Mouse (Mus musculus) embryonic facial prominence, embryonic 12.5 days (tissue): ENCODE measurements at regions not wholly inside any gene's neighbourhood (a gene's known extent, or its start where the extent isn't known, plus 50 kb on each side); places are given as distances from the start of the nearest gene placed in this dataset.

Source experiments
- ATAC-seq: fragments of 200-750 bp; cut with Nextera tagmentation; 2 replicates; pipeline ENCODE4 v1.8.0; 2017; ENCODE audit not compliant: insufficient number of reproducible peaks, insufficient read depth, low FRiP score, low TSS enrichment
- H3K27ac ChIP-seq: fragments of 300-500 bp; sonication (generic); 2 replicates; pipeline ENCODE4 v1.5.1; 2016; ENCODE audit warnings: mild to moderate bottlenecking
- H3K27me3 ChIP-seq: fragments of 300-500 bp; sonication (generic); 2 replicates; pipeline ENCODE4 v1.6.1; 2016; ENCODE audit warnings: mild to moderate bottlenecking, moderate library complexity
- H3K36me3 ChIP-seq: fragments of 300-500 bp; sonication (generic); 2 replicates; pipeline ENCODE4 v1.6.1; 2016; ENCODE audit warnings: mild to moderate bottlenecking
- H3K4me1 ChIP-seq: fragments of 300-500 bp; sonication (generic); 2 replicates; pipeline ENCODE4 v1.6.1; 2016
- H3K4me2 ChIP-seq: fragments of 300-500 bp; sonication (generic); replicated peaks from 2 replicates; pipeline ENCODE4 v1.6.1; 2016; ENCODE audit warnings: mild to moderate bottlenecking, moderate library complexity
- H3K4me3 ChIP-seq: fragments of 300-500 bp; sonication (generic); 2 replicates; pipeline ENCODE4 v1.5.1; 2016; ENCODE audit warnings: mild to moderate bottlenecking
- H3K9ac ChIP-seq: fragments of 300-500 bp; sonication (generic); 2 replicates; pipeline ENCODE4 v1.6.1; 2016; ENCODE audit warnings: mild to moderate bottlenecking, moderate library complexity
- H3K9me3 ChIP-seq: fragments of 300-500 bp; sonication (generic); 2 replicates; pipeline ENCODE4 v1.6.1; 2016; ENCODE audit warnings: mild to moderate bottlenecking, moderate library complexity
- WGBS: fragments of 180-500 bp; shearing (Covaris S2); methylation state at CpG from one replicate; pipeline ENCODE4 v1.1.7; 2016; 5-methylcytosine and 5-hydroxymethylcytosine counted together

DNA sequence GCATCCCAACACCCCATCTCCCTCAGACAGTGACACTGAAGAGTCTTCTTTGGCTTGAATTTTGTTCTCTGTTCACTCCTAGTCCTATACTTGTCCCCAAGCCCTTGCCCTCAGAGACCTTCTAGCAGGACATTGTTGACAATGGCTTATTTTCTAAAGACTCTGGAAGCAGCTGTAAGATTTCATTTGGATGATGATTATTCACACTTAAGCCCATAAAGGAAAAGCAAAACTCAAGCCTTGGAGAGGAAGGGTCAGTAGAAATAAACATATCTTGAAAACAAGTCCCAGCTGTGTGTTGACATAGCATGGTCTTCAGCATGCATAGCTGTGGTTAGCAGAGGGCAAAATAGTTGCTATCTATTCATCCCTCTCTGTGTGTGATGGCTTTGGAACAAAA is 59.9 kb upstream of the Cdh11 start:
- no peaks in the 10 kb centered on the region for H3K9me3 ChIP-seq
- no peaks in the 10 kb centered on the region for H3K4me1 ChIP-seq
- no peak for ATAC-seq
- no peaks in the 10 kb centered on the region for H3K36me3 ChIP-seq
- no peak overlapping the region for H3K9ac ChIP-seq
- H3K27me3 ChIP-seq, result no peaks in the 10 kb centered on the region
- no peak overlapping the region for H3K4me3 ChIP-seq
- no peak overlapping the region for H3K4me2 ChIP-seq
- H3K27ac ChIP-seq, result no peak overlapping the region

DNA sequence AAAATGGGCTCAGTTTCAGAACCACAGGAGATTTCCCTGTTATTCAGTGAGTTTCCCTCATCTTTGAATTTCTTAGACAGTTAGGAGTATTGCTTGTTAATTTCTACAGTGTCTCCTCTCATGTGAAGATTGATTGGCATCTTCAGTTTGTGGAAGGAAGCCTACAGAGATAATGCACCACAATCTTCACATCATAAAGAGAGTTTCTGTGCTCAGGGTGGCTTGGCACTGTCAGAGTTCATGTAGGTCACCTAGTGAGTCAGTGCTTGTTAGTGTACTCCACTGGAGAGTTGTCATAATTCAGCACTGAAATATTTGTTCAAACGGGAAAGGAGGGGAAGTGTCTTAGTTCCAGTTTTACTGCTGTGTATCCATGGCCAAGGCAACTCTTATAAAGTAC is 74.6 kb upstream of the Cdh11 start:
- WGBS, result 79% methylated on average over 1 of the region's 1 CpGs
- Histone ChIP-seq H3K4me2 (no peak overlapping the region), H3K36me3 (no peaks in the 10 kb centered on the region), H3K9ac (no peak overlapping the region), H3K4me1 (no peaks in the 10 kb centered on the region; the same call in 1 of the 2 replicates), H3K27ac (no peak overlapping the region), H3K9me3 (no peaks in the 10 kb centered on the region), H3K27me3 (no peaks in the 10 kb centered on the region), H3K4me3 (no peak overlapping the region)
- ATAC-seq, result no peak

DNA sequence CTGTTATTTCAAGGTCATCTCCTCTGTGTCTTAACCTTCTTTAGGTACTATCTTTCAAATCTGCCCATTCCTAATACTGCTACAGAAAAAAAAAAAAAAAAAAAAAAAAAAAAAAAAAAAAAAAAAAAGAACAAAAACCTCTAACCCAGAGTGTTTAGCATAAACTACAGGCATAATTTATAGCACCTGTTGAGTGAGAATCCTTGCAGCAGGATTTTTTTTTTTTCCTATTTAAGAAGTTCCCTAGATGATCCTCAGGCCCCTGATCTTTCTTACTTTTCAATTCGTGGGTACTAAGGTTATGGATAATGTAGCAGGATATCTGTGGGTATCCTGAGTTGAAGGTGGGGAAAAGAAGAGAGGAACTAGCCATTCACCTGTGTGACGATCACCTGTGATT is 114.1 kb upstream of the Cdh11 start:
- Histone ChIP-seq H3K4me3 (no peak overlapping the region), H3K9me3 (no peaks in the 10 kb centered on the region), H3K9ac (no peak overlapping the region), H3K27me3 (no peaks in the 10 kb centered on the region), H3K27ac (no peak overlapping the region), H3K4me2 (no peak overlapping the region), H3K4me1 (peaks cover 10% of the 10 kb centered on the region), H3K36me3 (no peaks in the 10 kb centered on the region)
- 76% methylated on average over 2 of the region's 2 CpGs for WGBS
- ATAC-seq, result no peak

DNA sequence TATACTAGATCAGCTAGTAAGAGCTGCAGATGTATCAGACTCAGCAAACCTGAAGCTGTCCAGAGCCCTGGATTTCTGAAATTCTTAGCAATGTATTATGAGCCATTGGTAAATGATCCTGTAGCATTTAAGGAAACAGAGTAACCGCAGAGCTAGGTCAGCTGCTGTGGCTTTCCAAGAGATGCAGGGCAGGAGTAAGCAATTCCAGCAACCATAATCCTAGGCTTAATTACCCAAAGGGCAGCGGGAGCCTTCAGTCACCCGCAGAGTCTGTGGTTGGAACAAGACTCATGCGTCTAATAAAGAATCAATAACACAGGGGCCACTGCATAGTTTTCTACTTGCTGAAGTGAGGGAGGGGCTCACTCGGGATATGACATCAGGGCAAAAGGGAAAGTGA is 115.2 kb upstream of the Cdh11 start:
- Histone ChIP-seq H3K4me3 (no peak overlapping the region), H3K36me3 (no peaks in the 10 kb centered on the region), H3K9me3 (no peaks in the 10 kb centered on the region), H3K27me3 (no peaks in the 10 kb centered on the region), H3K4me1 (peaks cover 10% of the 10 kb centered on the region), H3K27ac (no peak overlapping the region), H3K9ac (no peak overlapping the region), H3K4me2 (no peak overlapping the region; the same call in 1 of the 2 replicates)
- WGBS, result 28% methylated on average over 5 of the region's 5 CpGs
- ATAC-seq, result no peak

DNA sequence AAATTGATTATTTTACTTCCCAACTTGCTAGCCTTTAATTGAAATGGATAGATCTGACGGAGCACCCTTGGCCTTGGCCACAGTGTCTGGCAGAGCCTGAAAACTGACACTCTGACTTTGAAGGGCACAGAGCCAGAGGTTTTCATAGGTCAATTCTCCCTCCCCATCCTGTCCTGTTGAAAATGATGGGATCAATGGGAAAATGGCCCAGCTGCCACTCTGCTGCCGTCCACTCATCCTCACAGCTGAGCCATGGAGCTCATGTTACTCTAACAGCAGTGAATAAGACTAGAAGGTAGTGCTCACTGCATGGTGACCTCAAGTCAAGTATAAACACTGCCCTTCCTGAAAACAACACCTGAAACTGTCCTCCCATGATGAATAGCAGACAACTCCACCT is 122.0 kb upstream of the Cdh11 start:
- WGBS, result 31% methylated on average over 2 of the region's 2 CpGs
- H3K9me3 ChIP-seq, result no peaks in the 10 kb centered on the region
- H3K9ac ChIP-seq, result no peak overlapping the region
- no peak overlapping the region for H3K4me3 ChIP-seq
- no peak overlapping the region for H3K4me2 ChIP-seq
- no peaks in the 10 kb centered on the region; the same call in 1 of the 2 replicates for H3K4me1 ChIP-seq
- H3K27me3 ChIP-seq, result no peaks in the 10 kb centered on the region
- no peak overlapping the region for H3K27ac ChIP-seq
- no peaks in the 10 kb centered on the region for H3K36me3 ChIP-seq
- no peak for ATAC-seq

DNA sequence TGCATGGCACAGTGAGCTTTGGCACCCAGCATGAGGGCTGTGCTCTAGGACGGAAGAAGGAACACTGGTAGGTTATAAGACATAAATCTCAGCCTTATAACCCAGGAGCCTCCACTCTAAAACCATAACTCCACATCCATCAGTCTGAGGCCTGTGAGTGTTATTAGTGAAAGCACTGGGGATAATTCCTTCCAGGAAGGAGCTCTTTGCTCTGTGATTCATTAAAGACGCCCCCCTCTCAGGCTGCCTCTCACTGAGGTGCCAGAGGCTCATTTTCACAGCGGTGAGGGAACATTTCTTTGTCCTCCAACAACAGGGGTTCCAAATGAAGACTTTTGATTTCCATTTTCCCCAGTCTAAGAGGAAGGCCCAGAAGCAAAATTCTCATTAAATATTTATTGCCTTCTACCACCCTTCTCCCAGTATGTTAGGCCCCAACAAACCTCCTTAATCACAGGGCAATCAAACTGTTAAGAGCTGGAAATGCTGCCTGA is 145.9 kb upstream of the Cdh11 start:
- Histone ChIP-seq H3K27me3 (no peaks in the 10 kb centered on the region), H3K4me3 (no peak overlapping the region), H3K4me2 (no peak overlapping the region), H3K27ac (no peak overlapping the region), H3K36me3 (no peaks in the 10 kb centered on the region), H3K9ac (no peak overlapping the region), H3K4me1 (peaks cover 6% of the 10 kb centered on the region; the same call in 1 of the 2 replicates), H3K9me3 (no peaks in the 10 kb centered on the region)
- no peak for ATAC-seq
- 25% methylated on average over 3 of the region's 3 CpGs for WGBS

DNA sequence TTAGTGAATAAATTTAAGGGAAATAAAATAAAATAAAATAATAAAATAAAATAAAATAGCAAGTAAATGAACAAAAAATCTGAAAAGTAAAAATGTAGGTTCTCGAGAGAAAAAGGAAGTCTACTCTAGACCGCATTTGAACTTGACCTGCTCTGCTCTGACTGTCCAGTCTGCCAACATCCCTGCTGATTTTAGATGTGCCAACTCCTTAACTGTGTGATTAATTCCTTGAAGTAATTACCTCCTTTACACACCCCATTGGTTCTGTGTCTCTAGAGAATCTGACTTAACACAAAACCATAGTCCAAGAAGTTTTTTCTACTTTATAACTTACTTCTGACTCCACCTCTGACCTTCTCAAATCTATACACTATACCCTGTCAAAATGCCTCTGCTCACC is 153.3 kb upstream of the Cdh11 start:
- ATAC-seq, result no peak
- Histone ChIP-seq H3K9me3 (no peaks in the 10 kb centered on the region), H3K36me3 (no peaks in the 10 kb centered on the region), H3K9ac (no peak overlapping the region), H3K4me3 (no peak overlapping the region), H3K4me2 (no peak overlapping the region), H3K27ac (no peak overlapping the region), H3K4me1 (no peaks in the 10 kb centered on the region), H3K27me3 (no peaks in the 10 kb centered on the region)
- 88% methylated on average over 2 of the region's 2 CpGs for WGBS

DNA sequence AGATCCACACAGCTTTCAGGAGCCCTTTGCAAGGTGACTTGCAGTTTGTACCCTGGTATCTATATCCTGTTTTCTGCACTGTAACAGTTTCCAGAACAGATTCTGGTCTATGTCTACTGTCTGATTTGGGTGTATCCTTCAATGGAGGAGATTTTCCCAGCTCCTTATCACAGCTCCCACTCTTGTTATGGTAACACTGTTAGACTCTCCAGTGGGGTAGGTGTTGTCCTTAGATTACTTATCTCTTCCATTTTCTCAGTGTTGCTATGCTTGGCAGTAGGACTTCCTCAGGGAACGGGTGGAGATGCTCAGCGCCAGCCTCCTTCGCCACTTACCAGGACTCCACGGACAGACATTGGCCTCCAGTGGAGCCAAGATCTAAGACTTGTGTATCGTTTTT is 160.1 kb upstream of the Cdh11 start:
- no peaks in the 10 kb centered on the region for H3K36me3 ChIP-seq
- no peak overlapping the region for H3K4me3 ChIP-seq
- 85% methylated on average over 5 of the region's 5 CpGs for WGBS
- no peaks in the 10 kb centered on the region for H3K27me3 ChIP-seq
- H3K4me2 ChIP-seq, result no peak overlapping the region
- H3K9me3 ChIP-seq, result no peaks in the 10 kb centered on the region
- no peak overlapping the region for H3K27ac ChIP-seq
- no peak for ATAC-seq
- no peaks in the 10 kb centered on the region for H3K4me1 ChIP-seq
- H3K9ac ChIP-seq, result no peak overlapping the region

DNA sequence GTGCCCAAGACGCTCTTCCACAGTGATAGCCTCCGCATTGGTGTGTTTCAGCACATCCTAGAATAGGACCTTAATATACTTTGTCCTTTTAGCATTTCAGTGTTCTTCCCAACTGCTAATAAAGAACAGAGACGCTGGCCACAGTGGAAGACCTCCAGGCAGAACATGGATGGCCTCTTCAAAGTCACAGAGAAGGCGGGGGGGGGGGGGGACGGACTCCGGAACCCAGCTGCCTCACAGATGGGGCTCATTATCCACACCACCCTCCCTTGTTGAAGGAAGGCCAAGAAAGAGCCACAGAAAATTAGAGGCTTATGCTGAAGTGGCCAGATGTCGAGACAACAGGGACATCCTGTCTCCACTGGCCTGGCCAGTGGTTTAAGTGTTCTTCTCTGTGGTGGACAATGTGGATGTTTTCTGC is 192.7 kb upstream of the Cdh11 start:
- Histone ChIP-seq H3K27me3 (no peaks in the 10 kb centered on the region), H3K9ac (no peak overlapping the region), H3K27ac (peak overlapping the region; percentile 63; the same call in 1 of the 2 replicates), H3K36me3 (no peaks in the 10 kb centered on the region), H3K4me2 (no peak overlapping the region), H3K4me3 (no peak overlapping the region), H3K4me1 (peaks cover 20% of the 10 kb centered on the region), H3K9me3 (no peaks in the 10 kb centered on the region)
- ATAC-seq, result no peak
- WGBS, result 28% methylated on average over 7 of the region's 7 CpGs

DNA sequence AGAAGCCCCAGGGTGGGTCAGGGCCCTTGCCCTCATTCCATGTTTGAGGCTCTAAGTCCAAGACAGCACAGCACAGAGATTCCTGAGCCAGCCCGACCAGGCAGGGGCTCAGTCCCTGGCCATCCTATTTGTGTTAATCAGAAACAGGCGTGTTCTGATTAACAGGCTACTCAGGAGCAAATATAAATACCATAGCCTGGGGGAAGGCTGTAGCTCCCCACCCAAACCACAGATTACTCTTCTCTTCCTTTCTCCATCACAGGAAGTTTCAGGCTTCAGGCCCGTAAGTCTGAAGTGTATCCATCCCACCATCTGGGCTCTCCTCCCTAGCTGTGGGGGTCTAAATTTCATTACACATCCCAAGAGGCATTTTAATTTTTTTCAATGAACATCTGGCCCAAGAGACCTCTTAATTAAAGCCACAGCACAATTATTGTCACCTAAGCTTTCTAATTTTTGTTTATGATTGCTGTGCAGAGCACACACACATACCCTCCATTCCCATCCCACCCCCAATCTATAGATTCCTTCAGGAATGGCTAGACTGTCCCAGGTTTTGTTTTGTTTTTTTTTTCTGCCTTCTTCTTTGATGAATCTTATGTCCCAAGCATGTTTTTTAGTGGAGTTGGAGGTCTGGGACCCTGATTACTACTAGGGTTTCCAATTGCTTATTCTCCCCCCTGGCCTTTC is 197.9 kb upstream of the Cdh11 start:
- Histone ChIP-seq H3K27ac (peak overlapping the region; percentile 55), H3K4me2 (no peak overlapping the region), H3K36me3 (no peaks in the 10 kb centered on the region), H3K9ac (no peak overlapping the region), H3K4me1 (peaks cover 30% of the 10 kb centered on the region), H3K27me3 (no peaks in the 10 kb centered on the region), H3K9me3 (no peaks in the 10 kb centered on the region), H3K4me3 (no peak overlapping the region)
- WGBS, result 9% methylated on average over 3 of the region's 3 CpGs
- ATAC-seq, result no peak

DNA sequence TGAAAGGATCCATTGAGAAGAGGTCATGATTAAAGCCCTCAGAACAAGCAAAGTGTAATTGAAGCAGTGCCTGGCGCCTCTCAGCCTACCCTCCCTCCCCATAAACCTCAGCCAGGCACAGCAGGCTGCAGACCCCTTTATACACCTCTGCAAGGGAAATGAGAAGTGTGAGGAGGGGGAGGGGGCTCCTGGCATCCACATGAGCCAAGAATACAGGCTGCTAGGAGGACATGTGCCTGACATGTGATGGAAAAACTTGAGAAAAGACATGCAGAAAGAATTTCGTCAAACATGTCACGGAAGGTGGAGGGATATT is 198.4 kb upstream of the Cdh11 start:
- Histone ChIP-seq H3K9ac (no peak overlapping the region), H3K4me3 (no peak overlapping the region), H3K27ac (peak overlapping the region; percentile 55), H3K4me1 (peaks cover 28% of the 10 kb centered on the region), H3K36me3 (no peaks in the 10 kb centered on the region), H3K4me2 (no peak overlapping the region), H3K27me3 (no peaks in the 10 kb centered on the region), H3K9me3 (no peaks in the 10 kb centered on the region)
- ATAC-seq, result peak; percentile 88
- 17% methylated on average over 3 of the region's 3 CpGs for WGBS

DNA sequence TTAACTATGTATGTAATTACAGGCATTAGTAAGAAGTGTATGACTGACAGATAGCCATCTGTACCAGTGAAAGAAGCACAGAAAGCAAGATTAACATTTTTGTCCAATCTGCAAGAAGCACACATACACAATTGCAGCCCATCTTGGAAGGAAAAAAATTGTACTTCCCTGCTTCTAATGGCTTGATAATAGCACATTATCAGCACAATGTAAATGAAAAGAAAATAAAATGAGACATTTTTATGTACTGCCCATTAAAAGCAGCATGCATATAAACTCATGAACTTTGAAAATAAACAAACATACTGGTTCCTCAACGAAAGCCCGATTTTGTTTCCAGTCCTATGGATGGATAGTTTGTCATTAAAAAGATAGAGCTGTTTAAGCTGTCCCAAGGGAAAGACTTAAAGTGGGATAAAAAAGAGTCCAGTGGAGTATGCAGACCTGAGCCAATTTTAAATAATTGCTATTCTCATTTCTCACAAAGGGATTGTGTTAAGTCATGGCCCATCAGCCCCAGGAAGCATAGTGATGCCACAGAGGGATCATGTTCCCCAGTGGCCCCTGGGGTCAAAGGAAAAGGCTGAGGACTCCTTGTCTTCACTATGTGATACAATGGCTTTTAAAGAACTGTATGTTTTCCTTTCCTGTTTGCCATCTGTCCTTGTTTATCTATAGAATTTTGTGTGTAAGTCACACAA is 222.0 kb upstream of the Cdh11 start:
- Histone ChIP-seq H3K27me3 (no peaks in the 10 kb centered on the region), H3K36me3 (no peaks in the 10 kb centered on the region), H3K9ac (no peak overlapping the region), H3K4me3 (no peak overlapping the region), H3K4me1 (no peaks in the 10 kb centered on the region), H3K4me2 (no peak overlapping the region), H3K27ac (no peak overlapping the region), H3K9me3 (no peaks in the 10 kb centered on the region)
- 34% methylated on average over 2 of the region's 2 CpGs for WGBS
- no peak for ATAC-seq
